8 mouse cellular contexts compared by ENCODE assay signal in genomic region chr14:55783171-55783957, GRCm38 (mm10). TPM values are rescaled to one million over a fixed set of nuclear protein-coding genes. Genes with fewer than 3 reads are reported as not detected.
DNase-seq lines count a peak whose midpoint lies in the region; ATAC-seq lines count a peak whose summit lies in the region.

No protein-coding gene starts in this region.

- H3K4me3 ChIP-seq in forebrain, embryonic 12.5 days (replicated peaks), result peak overlapping the region; percentile 29
- H3K4me3 ChIP-seq in hindbrain, embryonic 12.5 days, result peak overlapping the region; percentile 34
- H3K4me3 ChIP-seq in liver, embryonic 13.5 days (replicated peaks), result peak overlapping the region; percentile 41
- peak overlapping the region; percentile 32 for H3K4me3 ChIP-seq in neural tube, embryonic 15.5 days (replicated peaks)

- under 1% methylated on average over 31 of the region's 31 CpGs for WGBS in forebrain, embryonic 12.5 days
- 1% methylated on average over 31 of the region's 31 CpGs for WGBS in hindbrain, embryonic 12.5 days
- WGBS in liver, embryonic 13.5 days (ENCODE audit: insufficient replicate concordance), result 13% methylated on average over 31 of the region's 31 CpGs
- WGBS in neural tube, embryonic 15.5 days, result 2% methylated on average over 31 of the region's 31 CpGs

- H3K9ac ChIP-seq in forebrain, embryonic 12.5 days, result peak overlapping the region; percentile 17; the same call in 1 of the 2 replicates
- H3K9ac ChIP-seq in hindbrain, embryonic 12.5 days, result peak overlapping the region; percentile 41
- H3K9ac ChIP-seq in liver, embryonic 13.5 days, result no peak overlapping the region
- peak overlapping the region; percentile 28; the same call in 1 of the 2 replicates for H3K9ac ChIP-seq in neural tube, embryonic 15.5 days (replicated peaks)

- peaks cover 16% of the 10 kb centered on the region for H3K4me1 ChIP-seq in forebrain, embryonic 12.5 days
- H3K4me1 ChIP-seq in hindbrain, embryonic 12.5 days, result peaks cover 17% of the 10 kb centered on the region
- H3K4me1 ChIP-seq in liver, embryonic 13.5 days (replicated peaks), result peaks cover 13% of the 10 kb centered on the region
- H3K4me1 ChIP-seq in neural tube, embryonic 15.5 days, result peaks cover 26% of the 10 kb centered on the region

- H3K9me3 ChIP-seq in forebrain, embryonic 12.5 days, result no peaks in the 10 kb centered on the region
- no peaks in the 10 kb centered on the region for H3K9me3 ChIP-seq in hindbrain, embryonic 12.5 days (replicated peaks)
- H3K9me3 ChIP-seq in liver, embryonic 13.5 days (replicated peaks), result no peaks in the 10 kb centered on the region
- H3K9me3 ChIP-seq in neural tube, embryonic 15.5 days (replicated peaks), result no peaks in the 10 kb centered on the region

- peak overlapping the region; percentile 45 for H3K4me2 ChIP-seq in forebrain, embryonic 12.5 days
- H3K4me2 ChIP-seq in hindbrain, embryonic 12.5 days (replicated peaks), result peak overlapping the region; percentile 45
- H3K4me2 ChIP-seq in liver, embryonic 13.5 days, result peak overlapping the region; percentile 48
- peak overlapping the region; percentile 53 for H3K4me2 ChIP-seq in neural tube, embryonic 15.5 days

- no peak for ATAC-seq in forebrain, embryonic 12.5 days (ENCODE audit: low FRiP score)
- no peak for ATAC-seq in hindbrain, embryonic 12.5 days (ENCODE audit: low FRiP score)
- no peak for ATAC-seq in liver, embryonic 13.5 days (ENCODE audit: low read depth)
- ATAC-seq in neural tube, embryonic 15.5 days (ENCODE audit: low FRiP score), result no peak

- H3K27me3 ChIP-seq in forebrain, embryonic 12.5 days, result peaks cover 79% of the 10 kb centered on the region
- H3K27me3 ChIP-seq in hindbrain, embryonic 12.5 days, result peaks cover 75% of the 10 kb centered on the region
- peaks cover 62% of the 10 kb centered on the region for H3K27me3 ChIP-seq in liver, embryonic 13.5 days
- peaks cover 75% of the 10 kb centered on the region for H3K27me3 ChIP-seq in neural tube, embryonic 15.5 days (replicated peaks)

- H3K36me3 ChIP-seq in forebrain, embryonic 12.5 days (replicated peaks), result no peaks in the 10 kb centered on the region
- H3K36me3 ChIP-seq in hindbrain, embryonic 12.5 days, result no peaks in the 10 kb centered on the region
- H3K36me3 ChIP-seq in liver, embryonic 13.5 days, result 0 out of 2 replicates have a peak, but pooled peaks cover 2% of the 10 kb centered on the region
- no peaks in the 10 kb centered on the region for H3K36me3 ChIP-seq in neural tube, embryonic 15.5 days

- peak; percentile 2 for DNase-seq in thymus, postnatal 10 days (ENCODE audit: low spot score in 2 of 2)
- no peak for DNase-seq in thymus, postnatal 36 days
- DNase-seq in liver, embryonic 13.5 days, result no peak
- DNase-seq in frontal cortex, postnatal 36 days (ENCODE audit: low spot score in 2 of 2), result no peak
- DNase-seq in right cerebral cortex, adult 2 months (ENCODE audit: low spot score in 2 of 2), result no peak

- H3K27ac ChIP-seq in forebrain, embryonic 12.5 days, result no peak overlapping the region
- H3K27ac ChIP-seq in hindbrain, embryonic 12.5 days, result peak overlapping the region; percentile 12; the same call in 1 of the 2 replicates
- H3K27ac ChIP-seq in liver, embryonic 13.5 days, result no peak overlapping the region
- peak overlapping the region; percentile 46; the same call in 1 of the 2 replicates for H3K27ac ChIP-seq in neural tube, embryonic 15.5 days (replicated peaks)

RNA-seq across cellular contexts. Expression of gene Adcy4, which starts 0.5 kb away (rescaled TPM):
- polyA plus RNA-seq in forebrain, embryonic 12.5 days (2016; fragmentation: Nextera tagmentation; extraction: Ambion mirVana), result 5.5 and 6.0 TPM in 2 replicates
- polyA plus RNA-seq in hindbrain, embryonic 12.5 days (2016; fragmentation: Nextera tagmentation; extraction: Ambion mirVana), result 15.7 and 19.5 TPM in 2 replicates
- polyA plus RNA-seq in liver, embryonic 13.5 days (2015; fragmentation: Nextera tagmentation; extraction: Ambion mirVana), result 1.8 and 2.2 TPM in 2 replicates
- 4.1 and 5.2 TPM in 2 replicates for polyA plus RNA-seq in neural tube, embryonic 15.5 days (2015; fragmentation: Nextera tagmentation; extraction: Ambion mirVana)

RNA-seq across cellular contexts. Expression of gene Ripk3, which starts 5.3 kb away (rescaled TPM):
- 5.1 and 5.9 TPM in 2 replicates for polyA plus RNA-seq in forebrain, embryonic 12.5 days (2016; fragmentation: Nextera tagmentation; extraction: Ambion mirVana)
- 10.8 and 13.5 TPM in 2 replicates for polyA plus RNA-seq in hindbrain, embryonic 12.5 days (2016; fragmentation: Nextera tagmentation; extraction: Ambion mirVana)
- polyA plus RNA-seq in liver, embryonic 13.5 days (2015; fragmentation: Nextera tagmentation; extraction: Ambion mirVana), result 20.4 and 22.1 TPM in 2 replicates
- polyA plus RNA-seq in neural tube, embryonic 15.5 days (2015; fragmentation: Nextera tagmentation; extraction: Ambion mirVana), result 2.8 and 14.2 TPM in 2 replicates

RNA-seq across cellular contexts. Expression of gene Ltb4r1, which starts 17.6 kb away (rescaled TPM):
- 0.13 and 0.19 TPM in 2 replicates for polyA plus RNA-seq in forebrain, embryonic 12.5 days (2016; fragmentation: Nextera tagmentation; extraction: Ambion mirVana)
- polyA plus RNA-seq in hindbrain, embryonic 12.5 days (2016; fragmentation: Nextera tagmentation; extraction: Ambion mirVana), result 0.72 TPM in 1 of 2 replicates, not detected in the other
- polyA plus RNA-seq in liver, embryonic 13.5 days (2015; fragmentation: Nextera tagmentation; extraction: Ambion mirVana), result 4.4 and 4.6 TPM in 2 replicates
- polyA plus RNA-seq in neural tube, embryonic 15.5 days (2015; fragmentation: Nextera tagmentation; extraction: Ambion mirVana), result 0.42 and 0.80 TPM in 2 replicates

RNA-seq across cellular contexts. Expression of gene Ltb4r2, which starts 22.1 kb away (rescaled TPM):
- polyA plus RNA-seq in forebrain, embryonic 12.5 days (2016; fragmentation: Nextera tagmentation; extraction: Ambion mirVana), result 0.20 and 0.41 TPM in 2 replicates
- 0.36 and 0.57 TPM in 2 replicates for polyA plus RNA-seq in hindbrain, embryonic 12.5 days (2016; fragmentation: Nextera tagmentation; extraction: Ambion mirVana)
- polyA plus RNA-seq in liver, embryonic 13.5 days (2015; fragmentation: Nextera tagmentation; extraction: Ambion mirVana), result 0.92 and 1.3 TPM in 2 replicates
- 0.42 and 0.88 TPM in 2 replicates for polyA plus RNA-seq in neural tube, embryonic 15.5 days (2015; fragmentation: Nextera tagmentation; extraction: Ambion mirVana)

RNA-seq across cellular contexts. Expression of gene Cideb, which starts 25.1 kb away (rescaled TPM):
- 0.40 TPM in 1 of 2 replicates, not detected in the other for polyA plus RNA-seq in forebrain, embryonic 12.5 days (2016; fragmentation: Nextera tagmentation; extraction: Ambion mirVana)
- 0.36 and 0.56 TPM in 2 replicates for polyA plus RNA-seq in hindbrain, embryonic 12.5 days (2016; fragmentation: Nextera tagmentation; extraction: Ambion mirVana)
- 21.1 and 21.3 TPM in 2 replicates for polyA plus RNA-seq in liver, embryonic 13.5 days (2015; fragmentation: Nextera tagmentation; extraction: Ambion mirVana)
- polyA plus RNA-seq in neural tube, embryonic 15.5 days (2015; fragmentation: Nextera tagmentation; extraction: Ambion mirVana), result 0.35 and 0.93 TPM in 2 replicates

Comparison
In these comparisons a context has a peak if more than half of its experiments do, and no peak if none do; other contexts are left out.
1. DNase-seq: peak in thymus, postnatal 10 days (2 of 2); none in thymus, postnatal 36 days (0 of 2), liver, embryonic 13.5 days (single experiment), frontal cortex, postnatal 36 days (0 of 2) and right cerebral cortex, adult 2 months (0 of 2).
2. H3K27ac ChIP-seq: peak in hindbrain, embryonic 12.5 days (single experiment) and neural tube, embryonic 15.5 days (single experiment); none in forebrain, embryonic 12.5 days (single experiment) and liver, embryonic 13.5 days (single experiment).
3. Peak in every context shown above with its lines, with median percentiles within 50 percentile points of each other: H3K4me2 ChIP-seq and H3K4me3 ChIP-seq.